ENCODE assay signal across 18 mouse cellular contexts in the genomic region with DNA sequence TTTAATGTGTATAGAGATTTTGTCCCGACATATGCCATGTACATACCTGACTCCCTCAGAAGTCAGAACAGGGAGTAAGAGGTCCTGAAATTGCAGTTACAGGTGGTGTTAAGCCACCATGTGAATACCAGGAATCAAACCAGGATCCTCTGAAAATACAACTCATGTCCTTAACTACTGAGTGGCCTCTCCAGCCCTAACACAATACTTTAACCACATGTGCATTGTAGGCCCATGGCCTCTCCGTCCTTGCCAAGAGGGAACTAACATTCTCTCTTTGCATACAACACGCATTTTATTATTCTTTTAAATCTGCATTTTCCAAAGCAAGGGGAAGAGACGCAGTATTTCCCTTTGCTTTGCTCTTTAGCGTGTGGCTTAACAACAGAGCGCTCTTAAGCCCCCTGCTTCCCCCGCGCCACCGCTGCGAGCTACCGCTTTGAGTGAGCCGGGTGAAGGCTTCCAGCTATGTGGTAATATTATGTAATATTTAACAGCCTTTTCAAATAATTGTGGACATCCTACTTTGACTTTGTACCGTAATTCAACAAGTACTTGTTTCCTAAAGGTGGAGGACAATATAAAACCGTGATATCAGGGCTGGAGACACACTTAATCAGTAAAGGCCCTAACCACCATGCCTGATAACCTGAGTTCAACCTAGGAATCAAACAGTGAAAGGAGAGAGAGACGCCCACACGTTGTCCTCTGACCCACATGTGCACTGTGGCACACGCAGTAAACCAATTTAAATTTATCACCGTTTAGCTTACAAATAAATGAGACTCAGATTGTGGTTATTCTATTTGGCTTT. TPM values are rescaled to one million over a fixed set of nuclear protein-coding genes. Genes with fewer than 3 reads are reported as not detected.
DNase-seq lines count a peak whose midpoint lies in the region; ATAC-seq and TF ChIP-seq lines count a peak whose summit lies in the region.
"Had no signal": no experiment of that assay in that cellular context is flagged by ENCODE, and none has a peak within 500 bp of the region (broad histone marks: within the 10 kb centered on the region; RNA-seq: fewer than 3 reads in every experiment).

No protein-coding gene starts in this region.

- no peak overlapping the region for H3K9ac ChIP-seq in intestine, embryonic 16.5 days (ENCODE audit: low read depth, low read length)
- H3K9ac ChIP-seq in midbrain, embryonic 16.5 days (ENCODE audit: low read depth, low read length), result no peak overlapping the region
- H3K9ac ChIP-seq: embryonic facial prominence, embryonic 12.5 days; forebrain, embryonic 15.5 days; heart, embryonic 12.5 days had no signal

- H3K4me1 ChIP-seq in spleen, adult 2 months (ENCODE audit: control insufficient read depth, insufficient read depth, insufficient read length), result peaks cover 38% of the 10 kb centered on the region; the same call in 1 of the 2 replicates
- peaks cover 16% of the 10 kb centered on the region for H3K4me1 ChIP-seq in intestine, embryonic 16.5 days (ENCODE audit: control insufficient read depth, insufficient read depth, low read length)
- H3K4me1 ChIP-seq in small intestine, adult 2 months (ENCODE audit: control insufficient read depth, insufficient read depth, insufficient read length, low read length), result peaks cover 37% of the 10 kb centered on the region
- H3K4me1 ChIP-seq in midbrain, embryonic 16.5 days (ENCODE audit: control insufficient read depth, insufficient read depth, low read length), result no peaks in the 10 kb centered on the region
- H3K4me1 ChIP-seq: embryonic facial prominence, embryonic 12.5 days; forebrain, embryonic 15.5 days had no signal

- no peak for TF ChIP-seq CTCF in spleen, adult 2 months (IDR thresholded peaks at IDR 0.05; ENCODE audit: extremely low read depth, insufficient read depth, insufficient read length, insufficient replicate concordance)
- TF ChIP-seq CTCF in small intestine, adult 2 months (IDR thresholded peaks at IDR 0.05; ENCODE audit: extremely low read depth, insufficient read length, insufficient replicate concordance, low read depth, low read length), result no peak

- DNase-seq in spleen, adult 2 months (ENCODE audit: low read depth in 1 of 2, low spot score in 2 of 2), result no peak
- DNase-seq in spleen, postnatal 10 days (ENCODE audit: low spot score in 2 of 2), result no peak
- no peak for DNase-seq in heart, postnatal 4 days
- DNase-seq: adrenal gland, postnatal 14 days; cerebellum, adult 18-20 months; kidney, postnatal 25 days; right cerebral cortex, postnatal 25 days; thymus, adult 2 months had no signal

- no peak overlapping the region for H3K4me3 ChIP-seq in spleen, adult 2 months (ENCODE audit: extremely low read depth, insufficient read depth, insufficient read length)
- H3K4me3 ChIP-seq in intestine, embryonic 16.5 days (ENCODE audit: low read length), result no peak overlapping the region
- H3K4me3 ChIP-seq in small intestine, adult 2 months (ENCODE audit: low read depth, low read length), result no peak overlapping the region
- H3K4me3 ChIP-seq in midbrain, embryonic 16.5 days (ENCODE audit: low read depth, low read length), result no peak overlapping the region
- H3K4me3 ChIP-seq: embryonic facial prominence, embryonic 12.5 days; forebrain, embryonic 15.5 days; heart, embryonic 12.5 days had no signal

- peak; percentile 88 for ATAC-seq in intestine, embryonic 16.5 days
- no peak for ATAC-seq in inflammation-experienced regulatory T-cells, adult 6 months
- no peak for ATAC-seq in midbrain, embryonic 16.5 days
- ATAC-seq: forebrain, embryonic 15.5 days; hindbrain, embryonic 16.5 days had no signal

- no peaks in the 10 kb centered on the region; the same call in 1 of the 2 replicates for H3K9me3 ChIP-seq in intestine, embryonic 16.5 days (ENCODE audit: control insufficient read depth, low read length)
- H3K9me3 ChIP-seq in midbrain, embryonic 16.5 days (replicated peaks; ENCODE audit: control insufficient read depth, low read length, poor library complexity, severe bottlenecking), result no peaks in the 10 kb centered on the region
- H3K9me3 ChIP-seq: embryonic facial prominence, embryonic 12.5 days; forebrain, embryonic 15.5 days; G1E; heart, embryonic 12.5 days had no signal

- 73% methylated on average over 18 of the region's 18 CpGs for WGBS in spleen, adult 2 months
- 60% methylated on average over 18 of the region's 18 CpGs for WGBS in intestine, embryonic 16.5 days
- WGBS in small intestine, adult 2 months, result 25% methylated on average over 18 of the region's 18 CpGs
- WGBS in midbrain, embryonic 16.5 days, result 86% methylated on average over 18 of the region's 18 CpGs

- TF ChIP-seq POLR2A in spleen, adult 2 months (IDR thresholded peaks at IDR 0.05; ENCODE audit: low read depth, low read length), result no peak
- peak; percentile 58; the same call in 1 of the 2 replicates for TF ChIP-seq POLR2A in small intestine, adult 2 months (IDR thresholded peaks at IDR 0.05; ENCODE audit: low read depth, low read length)

- H3K4me2 ChIP-seq in intestine, embryonic 16.5 days (ENCODE audit: low read depth, low read length), result no peak overlapping the region
- H3K4me2 ChIP-seq in midbrain, embryonic 16.5 days (ENCODE audit: low read length), result no peak overlapping the region
- H3K4me2 ChIP-seq: embryonic facial prominence, embryonic 12.5 days; forebrain, embryonic 15.5 days; heart, embryonic 12.5 days; midbrain, embryonic 11.5 days had no signal

- H3K36me3 ChIP-seq in spleen, adult 2 months (ENCODE audit: control insufficient read depth, insufficient read depth, low read length), result no peaks in the 10 kb centered on the region
- H3K36me3 ChIP-seq in intestine, embryonic 16.5 days (ENCODE audit: control insufficient read depth, insufficient read depth, low read length), result no peaks in the 10 kb centered on the region
- peaks cover 12% of the 10 kb centered on the region for H3K36me3 ChIP-seq in small intestine, adult 2 months (ENCODE audit: control insufficient read depth, insufficient read depth, low read length)
- no peaks in the 10 kb centered on the region for H3K36me3 ChIP-seq in midbrain, embryonic 16.5 days (ENCODE audit: control insufficient read depth, insufficient read depth, low read length)
- H3K36me3 ChIP-seq: embryonic facial prominence, embryonic 12.5 days; forebrain, embryonic 15.5 days; G1E; heart, embryonic 12.5 days had no signal

- H3K27me3 ChIP-seq in spleen, adult 2 months (ENCODE audit: control insufficient read depth, insufficient read depth, low read length), result no peaks in the 10 kb centered on the region
- no peaks in the 10 kb centered on the region for H3K27me3 ChIP-seq in intestine, embryonic 16.5 days (replicated peaks; ENCODE audit: control insufficient read depth, insufficient read depth, low read length)
- no peaks in the 10 kb centered on the region for H3K27me3 ChIP-seq in small intestine, adult 2 months (ENCODE audit: control insufficient read depth, insufficient read depth, low read length)
- no peaks in the 10 kb centered on the region for H3K27me3 ChIP-seq in midbrain, embryonic 16.5 days (ENCODE audit: control insufficient read depth, insufficient read depth, low read depth, low read length)
- H3K27me3 ChIP-seq: embryonic facial prominence, embryonic 12.5 days; forebrain, embryonic 15.5 days; heart, embryonic 12.5 days had no signal

- peak overlapping the region; percentile 45; the same call in 1 of the 2 replicates for H3K27ac ChIP-seq in spleen, adult 2 months (ENCODE audit: insufficient read depth, low read length)
- peak overlapping the region; percentile 53 for H3K27ac ChIP-seq in intestine, embryonic 16.5 days (ENCODE audit: low read length)
- H3K27ac ChIP-seq in small intestine, adult 2 months (ENCODE audit: insufficient read depth, low read depth, low read length), result peak overlapping the region; percentile 100
- no peak overlapping the region for H3K27ac ChIP-seq in midbrain, embryonic 16.5 days (ENCODE audit: low read length)
- H3K27ac ChIP-seq: embryonic facial prominence, embryonic 12.5 days; forebrain, embryonic 15.5 days had no signal

RNA-seq across cellular contexts. Expression of gene Os9, which starts 17.6 kb away (rescaled TPM):
- polyA plus RNA-seq in spleen, adult 2 months (2012; rRNA removed), result 48.7 and 57.4 TPM in 2 replicates
- 110 and 116 TPM in 2 replicates for polyA plus RNA-seq in intestine, embryonic 16.5 days (2015; fragmentation: Nextera tagmentation; extraction: Ambion mirVana)
- polyA plus RNA-seq in small intestine, adult 2 months (2012; rRNA removed), result 59.8 and 117 TPM in 2 replicates
- 10 to 100 TPM; 61.9 to 81.5 (median 75.8) TPM for polyA plus RNA-seq in inflammation-experienced regulatory T-cells, adult 6 months (2017; shearing (Covaris generic))
- 10 to 100 TPM; 33.0 to 35.4 TPM for total RNA-seq in heart, postnatal 4 days (2021)
- polyA plus RNA-seq in midbrain, embryonic 16.5 days (2015; fragmentation: Nextera tagmentation; extraction: Ambion mirVana), result 132 and 138 TPM in 2 replicates

RNA-seq across cellular contexts. Expression of gene B4galnt1, which starts 26.5 kb away (rescaled TPM):
- 284 and 346 TPM in 2 replicates for polyA plus RNA-seq in spleen, adult 2 months (2012; rRNA removed)
- 65.6 and 66.7 TPM in 2 replicates for polyA plus RNA-seq in intestine, embryonic 16.5 days (2015; fragmentation: Nextera tagmentation; extraction: Ambion mirVana)
- 228 and 484 TPM in 2 replicates for polyA plus RNA-seq in small intestine, adult 2 months (2012; rRNA removed)
- 100 to 1,000 TPM; 181 to 204 (median 188) TPM for polyA plus RNA-seq in inflammation-experienced regulatory T-cells, adult 6 months (2017; shearing (Covaris generic))
- 1 to 10 TPM; 2.2 to 2.7 TPM for total RNA-seq in heart, postnatal 4 days (2021)
- 60.7 and 71.7 TPM in 2 replicates for polyA plus RNA-seq in midbrain, embryonic 16.5 days (2015; fragmentation: Nextera tagmentation; extraction: Ambion mirVana)

RNA-seq across cellular contexts. Expression of gene Slc26a10, which starts 41.9 kb away (rescaled TPM):
- 0.94 and 1.1 TPM in 2 replicates for polyA plus RNA-seq in spleen, adult 2 months (2012; rRNA removed)
- polyA plus RNA-seq in intestine, embryonic 16.5 days (2015; fragmentation: Nextera tagmentation; extraction: Ambion mirVana), result 1.0 and 1.1 TPM in 2 replicates
- polyA plus RNA-seq in small intestine, adult 2 months (2012; rRNA removed), result 0.56 and 0.85 TPM in 2 replicates
- polyA plus RNA-seq in inflammation-experienced regulatory T-cells, adult 6 months (2017; shearing (Covaris generic)), result 1 to 10 TPM; 3.2 to 4.3 (median 3.2) TPM
- total RNA-seq in heart, postnatal 4 days (2021), result 10 to 100 TPM; 25.7 to 31.8 TPM
- polyA plus RNA-seq in midbrain, embryonic 16.5 days (2015; fragmentation: Nextera tagmentation; extraction: Ambion mirVana), result 1.1 and 1.2 TPM in 2 replicates

RNA-seq across cellular contexts. Expression of gene Arhgef25, which starts 51.3 kb away (rescaled TPM):
- 8.5 and 9.2 TPM in 2 replicates for polyA plus RNA-seq in spleen, adult 2 months (2012; rRNA removed)
- polyA plus RNA-seq in intestine, embryonic 16.5 days (2015; fragmentation: Nextera tagmentation; extraction: Ambion mirVana), result 44.7 and 46.3 TPM in 2 replicates
- polyA plus RNA-seq in small intestine, adult 2 months (2012; rRNA removed), result 8.8 and 10.4 TPM in 2 replicates
- polyA plus RNA-seq in inflammation-experienced regulatory T-cells, adult 6 months (2017; shearing (Covaris generic)), result under 1 TPM in 1 of 3 experiments, not detected in 2; 0.20 TPM
- 10 to 100 TPM; 19.9 to 21.0 TPM for total RNA-seq in heart, postnatal 4 days (2021)
- polyA plus RNA-seq in midbrain, embryonic 16.5 days (2015; fragmentation: Nextera tagmentation; extraction: Ambion mirVana), result 19.6 and 20.2 TPM in 2 replicates

RNA-seq across cellular contexts. Expression of gene Dtx3, which starts 57.0 kb away (rescaled TPM):
- 67.9 and 83.7 TPM in 2 replicates for polyA plus RNA-seq in spleen, adult 2 months (2012; rRNA removed)
- 54.4 and 56.9 TPM in 2 replicates for polyA plus RNA-seq in intestine, embryonic 16.5 days (2015; fragmentation: Nextera tagmentation; extraction: Ambion mirVana)
- 24.0 and 35.3 TPM in 2 replicates for polyA plus RNA-seq in small intestine, adult 2 months (2012; rRNA removed)
- 10 to 100 TPM; 35.2 to 56.0 (median 47.0) TPM for polyA plus RNA-seq in inflammation-experienced regulatory T-cells, adult 6 months (2017; shearing (Covaris generic))
- 10 to 100 TPM; 50.0 to 53.8 TPM for total RNA-seq in heart, postnatal 4 days (2021)
- polyA plus RNA-seq in midbrain, embryonic 16.5 days (2015; fragmentation: Nextera tagmentation; extraction: Ambion mirVana), result 254 and 255 TPM in 2 replicates
